Mouse (Mus musculus) embryonic fibroblast, embryonic 13.5 days (primary cell): ENCODE data around the gene Anapc11.

ENCODE experiments used
- CTCF ChIP-seq: IDR thresholded peaks from 2 replicates; pipeline ENCODE4 v1.5.1; 2011; ENCODE audit warnings: mild to moderate bottlenecking, control low read depth, low read length, moderate library complexity, borderline replicate concordance; ENCODE audit not compliant: insufficient read depth
- POLR2A ChIP-seq: IDR thresholded peaks from 2 replicates; pipeline ENCODE4 v1.6.1; 2011; ENCODE audit warnings: low read depth, mild to moderate bottlenecking, control low read depth, low read length, moderate library complexity

DNA sequence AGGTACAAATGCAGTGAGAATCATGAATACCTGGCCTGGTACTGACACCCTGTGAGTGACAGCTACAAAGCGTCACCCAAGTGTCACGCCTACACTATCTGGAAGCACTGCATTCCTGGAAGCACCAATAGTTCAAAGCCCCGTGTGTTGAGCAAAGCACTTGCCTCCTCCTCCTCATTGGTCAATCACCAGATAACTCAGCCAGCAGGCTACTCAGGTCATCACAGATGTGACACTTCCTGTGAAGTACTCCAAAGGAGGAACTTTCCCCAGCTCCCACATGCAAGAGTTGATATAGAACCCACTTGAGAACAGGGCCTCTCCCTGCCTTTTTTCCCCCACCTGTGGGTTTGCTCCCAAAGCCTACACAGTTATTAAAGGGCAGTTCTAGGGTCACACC is 27.1 kb upstream of the Anapc11 start:
- TF ChIP-seq CTCF, result no peak
- no peak for TF ChIP-seq POLR2A
